Mouse (Mus musculus): ENCODE measurements around the gene Hmgb1.

GRCm38 (mm10) chr5:149097841-149098240, 86.4 kb downstream of the Hmgb1 start:
- TF ChIP-seq CTCF (IDR thresholded peaks at IDR 0.05; ENCODE audit: low read depth) (peak; percentile 19; the same call in 1 of the 2 replicates), EP300 (IDR thresholded peaks at IDR 0.05; ENCODE audit: low read depth) (no peak)

All from liver, postnatal 0 days (tissue).